Mouse (Mus musculus) liver, postnatal 0 days (tissue): ENCODE data around the gene Pax6. TPM values are rescaled to one million over a fixed set of nuclear protein-coding genes. Genes with fewer than 3 reads are reported as not detected.

Experiments
- ATAC-seq: fragments of 200-750 bp; cut with Nextera tagmentation; 2 replicates; pipeline ENCODE4 v1.8.0; 2017; ENCODE audit warnings: mild to moderate bottlenecking, moderate library complexity
- DNase-seq: peaks from one replicate; pipeline ENCODE4 v3.0.0-alpha.2; 2016
- H3K27ac ChIP-seq: fragments of 300-500 bp; sonication (generic); 2 replicates; pipeline ENCODE4 v1.5.1; 2014; ENCODE audit warnings: antibody characterized with exemption, moderate library complexity, mild to moderate bottlenecking, low read depth
- H3K27me3 ChIP-seq: fragments of 300-500 bp; sonication (generic); 2 replicates; pipeline ENCODE4 v1.6.1; 2014; ENCODE audit warnings: low read length, control low read depth, mixed read lengths; ENCODE audit not compliant: insufficient read depth
- H3K36me3 ChIP-seq: fragments of 300-500 bp; sonication (generic); replicated peaks from 2 replicates; pipeline ENCODE4 v1.6.1; 2014; ENCODE audit warnings: mild to moderate bottlenecking, control low read depth, low read length, moderate library complexity, mixed read lengths; ENCODE audit not compliant: insufficient read depth
- H3K4me1 ChIP-seq: fragments of 300-500 bp; sonication (generic); 2 replicates; pipeline ENCODE4 v1.6.1; 2014; ENCODE audit warnings: antibody characterized with exemption, mild to moderate bottlenecking, control low read depth; ENCODE audit not compliant: insufficient read depth
- H3K4me2 ChIP-seq: fragments of 300-500 bp; sonication (generic); 2 replicates; pipeline ENCODE4 v1.6.1; 2014; ENCODE audit warnings: low read depth, mild to moderate bottlenecking, low read length, moderate library complexity, mixed read lengths
- H3K4me3 ChIP-seq: fragments of 300-500 bp; sonication (generic); 2 replicates; pipeline ENCODE4 v1.5.1; 2014; ENCODE audit warnings: low read depth, low read length
- H3K9ac ChIP-seq: fragments of 300-500 bp; sonication (generic); replicated peaks from 2 replicates; pipeline ENCODE4 v1.6.1; 2014; ENCODE audit warnings: mild to moderate bottlenecking, moderate library complexity
- H3K9me3 ChIP-seq: fragments of 300-500 bp; sonication (generic); 2 replicates; pipeline ENCODE4 v1.6.1; 2016; ENCODE audit warnings: mild to moderate bottlenecking, control low read depth, low read length, mixed read lengths
- CTCF ChIP-seq: sonication (generic); IDR thresholded peaks from 2 replicates; pipeline ENCODE4 v1.5.1; 2016; ENCODE audit warnings: antibody characterized with exemption, low read depth
- EP300 ChIP-seq: IDR thresholded peaks from 2 replicates; pipeline ENCODE4 v1.6.1; 2016; ENCODE audit warnings: antibody characterized with exemption, low read depth, mild to moderate bottlenecking
- WGBS: fragments of 180-500 bp; shearing (Covaris S2); extraction: QIAGEN DNeasy Blood & Tissue Kit; methylation state at CpG from one replicate; pipeline ENCODE4 v1.1.7; 2014; ENCODE audit not compliant: insufficient replicate concordance; 5-methylcytosine and 5-hydroxymethylcytosine counted together
- polyA plus RNA-seq: library from polyadenylated mRNA; unstranded; fragments of >200 nt; fragmentation: Nextera tagmentation; extraction: Ambion mirVana; gene quantifications from 2 replicates; pipeline ENCODE4 v1.2.1, GENCODE M21; 2015

The Pax6 gene
- polyA plus RNA-seq, 1 experiment from 2014 or later: not detected

DNA sequence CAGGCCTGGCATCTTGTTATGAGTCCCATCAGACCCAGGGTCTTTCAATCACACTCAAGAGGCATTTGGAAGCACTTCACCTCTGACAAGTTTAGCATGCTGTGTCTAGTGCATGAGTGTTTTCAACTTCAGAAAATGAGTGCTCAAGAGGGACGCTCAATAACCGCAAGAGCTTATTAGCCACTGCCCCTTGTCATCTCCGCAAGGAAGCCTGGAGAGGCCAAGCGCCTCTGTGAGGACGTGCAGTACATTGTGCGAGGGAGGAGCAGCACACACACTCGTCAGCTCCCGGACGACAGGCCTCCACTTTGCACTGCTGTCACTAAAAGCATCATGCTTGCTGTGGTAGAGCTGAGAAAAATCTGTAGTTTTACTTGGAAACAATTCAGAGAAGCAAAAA is 58.0 kb downstream of the Pax6 start:
- Histone ChIP-seq H3K36me3 (no peaks in the 10 kb centered on the region), H3K27me3 (no peaks in the 10 kb centered on the region), H3K9ac (no peak overlapping the region), H3K4me3 (no peak overlapping the region), H3K27ac (no peak overlapping the region), H3K4me2 (no peak overlapping the region), H3K4me1 (no peaks in the 10 kb centered on the region), H3K9me3 (no peaks in the 10 kb centered on the region)
- no peak for TF ChIP-seq CTCF
- WGBS: 86% methylated on average over 9 of the region's 9 CpGs
- DNase-seq (no peak), ATAC-seq (no peak)

DNA sequence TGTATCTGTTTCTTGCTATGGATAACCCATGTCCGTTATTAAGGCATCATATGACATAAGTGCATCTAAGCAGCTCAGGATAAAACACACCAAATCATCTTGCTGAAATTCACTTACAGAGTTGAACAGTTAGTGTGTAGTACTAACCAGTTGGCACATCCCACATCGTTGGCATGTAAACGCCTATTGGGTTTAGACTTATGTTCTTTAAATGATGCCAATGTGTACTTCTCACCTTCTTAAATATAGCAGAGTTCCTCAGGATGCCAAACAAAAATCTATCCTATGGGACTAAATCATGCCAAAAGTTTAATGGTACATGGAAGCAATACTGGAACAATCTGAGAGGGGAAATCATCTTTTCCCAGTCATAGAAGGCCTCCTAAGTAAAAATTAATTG is 62.0 kb downstream of the Pax6 start:
- H3K9me3 ChIP-seq: no peaks in the 10 kb centered on the region
- no peak overlapping the region for H3K4me3 ChIP-seq
- WGBS: 86% methylated on average over 3 of the region's 3 CpGs
- H3K9ac ChIP-seq: no peak overlapping the region
- H3K4me2 ChIP-seq: no peak overlapping the region
- H3K36me3 ChIP-seq: no peaks in the 10 kb centered on the region
- DNase-seq: no peak
- TF ChIP-seq EP300: no peak
- TF ChIP-seq CTCF: no peak
- no peak for ATAC-seq
- H3K4me1 ChIP-seq: no peaks in the 10 kb centered on the region
- no peak overlapping the region for H3K27ac ChIP-seq
- no peaks in the 10 kb centered on the region for H3K27me3 ChIP-seq

DNA sequence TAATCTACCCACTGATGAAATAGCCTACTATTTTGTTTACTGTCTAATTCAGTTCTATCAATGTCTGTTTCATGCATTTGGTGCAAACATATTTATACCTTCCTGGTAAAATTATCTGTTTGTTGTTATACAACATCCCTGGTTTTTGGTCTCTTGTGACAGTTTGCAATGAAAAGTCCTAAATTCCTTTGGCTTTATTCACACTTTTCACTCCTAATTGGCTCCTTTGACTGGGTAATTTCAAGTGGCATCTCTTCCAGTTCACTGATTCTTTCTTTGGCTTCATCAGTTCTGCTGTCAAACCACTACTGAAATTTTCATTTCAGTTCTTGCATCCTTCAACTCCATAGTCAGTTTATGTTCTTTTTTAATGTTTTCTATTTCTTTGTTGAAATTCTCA is 67.5 kb downstream of the Pax6 start:
- Histone ChIP-seq H3K4me1 (no peaks in the 10 kb centered on the region), H3K27me3 (no peaks in the 10 kb centered on the region), H3K4me2 (no peak overlapping the region), H3K36me3 (no peaks in the 10 kb centered on the region), H3K9me3 (no peaks in the 10 kb centered on the region), H3K9ac (no peak overlapping the region), H3K27ac (no peak overlapping the region), H3K4me3 (no peak overlapping the region)
- ATAC-seq: no peak
- TF ChIP-seq EP300: no peak
- TF ChIP-seq CTCF: no peak
- no peak for DNase-seq

DNA sequence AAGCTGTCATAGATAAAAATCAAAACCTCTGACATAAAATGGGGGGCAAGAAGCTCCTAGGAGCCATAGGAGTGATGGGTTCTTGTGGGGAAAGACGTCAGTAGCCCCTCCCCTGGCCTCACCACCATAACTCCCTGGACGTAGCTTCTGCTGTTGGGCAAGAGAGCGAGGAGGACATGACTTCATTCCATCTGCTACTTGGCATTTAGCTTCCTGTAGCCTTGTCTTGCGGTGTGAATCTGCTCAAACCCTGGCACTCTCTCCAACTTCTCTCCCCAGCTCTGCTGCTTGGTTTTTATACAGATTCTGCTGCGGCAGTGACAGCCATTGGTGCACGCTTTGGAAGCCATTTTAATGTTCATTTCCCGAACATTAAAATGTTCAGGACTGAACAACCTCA is 78.2 kb downstream of the Pax6 start:
- 73% methylated on average over 7 of the region's 7 CpGs for WGBS
- no peak overlapping the region for H3K27ac ChIP-seq
- no peak overlapping the region for H3K4me2 ChIP-seq
- no peaks in the 10 kb centered on the region for H3K9me3 ChIP-seq
- DNase-seq (no peak), ATAC-seq (no peak)
- peaks cover 5% of the 10 kb centered on the region; the same call in 1 of the 2 replicates for H3K4me1 ChIP-seq
- no peak for TF ChIP-seq CTCF
- no peak for TF ChIP-seq EP300
- no peak overlapping the region for H3K9ac ChIP-seq
- no peaks in the 10 kb centered on the region for H3K27me3 ChIP-seq
- no peaks in the 10 kb centered on the region for H3K36me3 ChIP-seq
- H3K4me3 ChIP-seq: no peak overlapping the region

Other genes starting within 250 kb of the Pax6 start
- 8.0 and 9.7 TPM in 2 replicates for gene Elp4, start 235.7 kb downstream of the Pax6 start, polyA plus RNA-seq
- gene Immp1l, start 235.7 kb downstream of the Pax6 start, polyA plus RNA-seq: 64.4 and 68.9 TPM in 2 replicates